ENCODE assay signal across 16 mouse cellular contexts in genomic region chr17:69605458-69605857, GRCm38 (mm10).
"Had no signal": no experiment of that assay in that cellular context is flagged by ENCODE, and none has a peak within 500 bp of the region (broad histone marks: within the 10 kb centered on the region; RNA-seq: fewer than 3 reads in every experiment).

No protein-coding gene starts in this region.

- DNase-seq: liver, postnatal 0 days; lung, adult 2 months; lung, postnatal 14 days; lung, postnatal 36 days; spleen, adult 18-20 months; thymus, adult 18-20 months; thymus, postnatal 14 days; thymus, postnatal 36 days had no signal

- H3K4me2 ChIP-seq: liver, embryonic 15.5 days; lung, embryonic 15.5 days; midbrain, embryonic 11.5 days; neural tube, embryonic 13.5 days had no signal

- H3K36me3 ChIP-seq: liver, embryonic 15.5 days; lung, embryonic 15.5 days; neural tube, embryonic 13.5 days had no signal

- H3K27ac ChIP-seq: liver, embryonic 15.5 days; lung, embryonic 15.5 days; macrophage; neural tube, embryonic 13.5 days had no signal

- H3K4me3 ChIP-seq: liver, embryonic 15.5 days; lung, embryonic 15.5 days; neural tube, embryonic 13.5 days had no signal

- H3K4me1 ChIP-seq: liver, embryonic 15.5 days; lung, embryonic 15.5 days; megakaryocyte, embryonic 14.5 days; neural tube, embryonic 13.5 days had no signal

- H3K9me3 ChIP-seq: lung, embryonic 15.5 days; neural tube, embryonic 13.5 days had no signal

- H3K27me3 ChIP-seq: liver, embryonic 15.5 days; lung, embryonic 15.5 days; megakaryocyte, embryonic 14.5 days; neural tube, embryonic 13.5 days had no signal

- H3K9ac ChIP-seq: liver, embryonic 15.5 days; liver, postnatal 0 days; lung, embryonic 15.5 days; neural tube, embryonic 13.5 days had no signal

- ATAC-seq: liver, postnatal 0 days; lung, postnatal 0 days; midbrain, embryonic 16.5 days had no signal
